Mouse (Mus musculus): ENCODE data around the gene Sympk.

Gene Sympk

DNA sequence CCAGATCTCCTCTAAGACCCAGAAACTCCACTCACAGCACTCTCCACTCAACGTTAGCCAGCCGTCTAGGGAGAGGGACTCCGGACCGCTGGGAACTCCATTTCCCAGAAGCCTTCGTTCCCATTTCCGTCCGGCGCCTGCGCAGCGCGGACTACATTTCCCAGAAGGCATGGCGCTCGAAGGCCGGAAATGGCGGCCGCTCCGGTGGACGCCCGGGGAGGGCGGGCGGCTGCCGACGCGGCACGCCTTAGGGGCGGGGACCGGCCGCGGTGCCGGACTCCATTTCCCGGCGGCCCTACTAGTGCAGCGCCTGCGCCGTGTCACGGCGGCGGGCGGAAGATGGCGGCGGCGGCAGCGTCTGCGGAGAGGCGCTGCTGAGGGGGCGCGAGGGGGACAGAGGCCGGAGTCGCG is at the start of gene Sympk:
Gene Sympk (plus strand): TSS at position 282 of the 411 bp plus-strand sequence.
- peak; percentile 77 for DNase-seq (ENCODE audit: extremely low read depth, low read depth)

DNA sequence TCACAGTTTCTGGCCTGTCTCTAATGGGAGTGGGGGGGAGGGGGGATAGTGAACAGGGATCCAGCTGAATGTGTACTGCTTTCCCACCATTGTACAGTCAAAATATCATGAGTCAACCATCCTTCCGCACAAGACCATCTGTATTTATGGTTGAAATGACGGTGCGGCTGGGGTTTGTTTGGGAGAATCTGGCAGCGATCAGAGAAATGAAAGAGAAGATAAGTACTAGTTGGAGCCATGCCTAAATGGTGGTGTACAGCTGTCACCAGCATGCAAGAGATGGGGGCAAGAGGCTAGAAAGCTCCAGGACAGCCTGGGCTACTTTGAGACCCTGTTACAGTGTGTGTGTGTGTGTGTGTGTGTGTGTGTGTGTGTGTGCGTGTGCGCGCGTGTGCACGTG is 45.8 kb upstream of the Sympk start:
- no peak for DNase-seq (ENCODE audit: extremely low read depth, low read depth)

DNA sequence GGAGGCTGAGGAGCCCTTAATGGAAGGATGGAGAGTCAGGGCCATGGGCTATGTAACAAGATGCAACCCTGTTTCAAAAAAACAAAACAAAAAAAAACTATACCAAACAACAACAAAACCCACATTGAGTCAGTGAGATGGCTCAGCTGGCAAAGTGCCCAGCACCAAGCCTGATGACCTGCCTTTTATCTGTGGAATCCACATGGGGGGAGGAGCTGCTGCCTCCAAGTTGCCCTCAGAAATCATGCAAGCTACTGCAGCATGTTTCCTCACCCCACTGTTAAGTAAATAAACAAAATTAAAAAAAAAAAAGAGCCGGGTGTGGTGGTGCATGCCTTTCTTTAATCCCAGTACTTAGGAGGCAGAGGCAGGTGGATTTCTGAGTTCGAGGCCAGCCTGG is 37.7 kb upstream of the Sympk start:
- no peak for DNase-seq (ENCODE audit: extremely low read depth, low read depth)

DNA sequence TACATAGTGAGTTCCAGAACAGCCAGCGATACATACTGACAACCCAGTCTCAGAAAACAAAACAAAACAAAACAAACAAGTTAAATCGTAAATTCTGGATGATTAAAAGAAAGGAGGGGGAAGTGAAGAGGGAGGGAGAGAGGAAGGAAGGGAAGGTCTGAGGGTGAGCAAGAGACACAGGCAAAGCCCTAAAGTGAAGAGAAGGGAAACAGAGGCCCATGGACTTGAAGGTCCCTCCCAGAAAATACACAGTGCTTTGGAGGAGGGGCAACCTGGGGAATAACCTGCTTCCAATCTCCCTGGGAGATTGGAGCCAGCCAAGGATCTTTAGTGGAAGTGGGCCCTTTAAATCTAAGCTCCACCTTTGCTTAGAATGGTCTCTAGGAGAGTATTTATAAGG is 37.1 kb upstream of the Sympk start, which contains the start of gene Nanos2:
Gene Nanos2 (plus strand): TSS at position 301 of the 400 bp plus-strand sequence.
- no peak for DNase-seq (ENCODE audit: extremely low read depth, low read depth)

DNA sequence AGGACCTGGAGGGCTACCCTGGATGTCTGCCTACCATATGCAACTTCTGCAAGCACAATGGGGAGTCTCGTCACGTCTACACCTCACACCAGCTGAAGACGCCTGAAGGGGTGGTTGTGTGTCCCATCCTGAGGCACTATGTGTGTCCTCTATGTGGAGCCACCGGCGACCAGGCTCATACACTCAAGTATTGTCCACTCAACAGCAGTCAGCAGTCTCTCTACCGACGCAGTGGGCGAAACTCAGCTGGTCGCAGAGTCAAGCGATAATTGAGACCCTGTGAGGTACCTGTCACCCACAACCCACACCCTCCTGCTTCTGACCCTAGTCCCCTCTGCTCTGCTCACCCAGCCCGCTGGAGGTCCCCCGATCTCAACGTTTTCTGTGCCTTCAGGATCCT is 36.4 kb upstream of the Sympk start:
- no peak for DNase-seq (ENCODE audit: extremely low read depth, low read depth)

DNA sequence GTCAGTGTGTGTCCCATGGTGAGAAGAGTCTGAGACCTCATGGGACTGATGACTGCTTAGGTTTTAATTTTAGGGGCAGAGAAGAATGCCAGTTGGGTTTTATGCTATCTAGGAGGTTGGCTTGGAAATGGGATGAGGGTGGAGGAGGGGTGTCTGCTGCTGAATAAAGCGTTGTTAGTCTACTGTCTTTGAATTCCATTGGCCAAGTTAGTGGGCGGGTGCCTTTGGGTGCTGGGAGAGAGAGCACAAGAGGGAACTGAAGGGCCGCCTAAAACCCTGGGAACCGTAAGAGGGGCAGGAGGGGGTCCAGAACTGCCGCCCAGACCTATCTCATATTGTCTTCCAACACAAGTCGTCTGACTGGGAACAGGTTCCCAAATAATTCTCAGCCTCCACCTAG is 35.4 kb upstream of the Sympk start:
- DNase-seq (ENCODE audit: extremely low read depth, low read depth) = no peak

DNA sequence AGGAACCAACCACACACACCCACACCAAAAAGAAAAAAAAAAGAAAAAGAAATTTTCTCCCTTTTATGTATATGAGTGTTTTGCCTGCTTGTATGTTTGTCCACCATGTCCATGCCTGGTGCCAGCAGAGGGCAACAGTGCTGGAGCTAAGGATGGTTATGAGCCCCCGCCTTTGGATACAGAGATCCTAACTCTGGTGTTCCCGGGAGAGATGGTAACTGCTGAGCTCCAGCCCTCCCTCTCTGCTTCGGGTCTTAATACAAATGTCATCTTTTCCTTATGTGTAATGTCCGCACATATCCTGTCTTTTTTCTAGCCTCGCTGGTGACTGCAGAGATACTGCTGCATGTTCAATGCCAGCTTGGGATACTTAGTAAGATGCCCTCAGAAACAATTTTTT is 34.2 kb upstream of the Sympk start:
- DNase-seq (ENCODE audit: extremely low read depth, low read depth) = no peak

DNA sequence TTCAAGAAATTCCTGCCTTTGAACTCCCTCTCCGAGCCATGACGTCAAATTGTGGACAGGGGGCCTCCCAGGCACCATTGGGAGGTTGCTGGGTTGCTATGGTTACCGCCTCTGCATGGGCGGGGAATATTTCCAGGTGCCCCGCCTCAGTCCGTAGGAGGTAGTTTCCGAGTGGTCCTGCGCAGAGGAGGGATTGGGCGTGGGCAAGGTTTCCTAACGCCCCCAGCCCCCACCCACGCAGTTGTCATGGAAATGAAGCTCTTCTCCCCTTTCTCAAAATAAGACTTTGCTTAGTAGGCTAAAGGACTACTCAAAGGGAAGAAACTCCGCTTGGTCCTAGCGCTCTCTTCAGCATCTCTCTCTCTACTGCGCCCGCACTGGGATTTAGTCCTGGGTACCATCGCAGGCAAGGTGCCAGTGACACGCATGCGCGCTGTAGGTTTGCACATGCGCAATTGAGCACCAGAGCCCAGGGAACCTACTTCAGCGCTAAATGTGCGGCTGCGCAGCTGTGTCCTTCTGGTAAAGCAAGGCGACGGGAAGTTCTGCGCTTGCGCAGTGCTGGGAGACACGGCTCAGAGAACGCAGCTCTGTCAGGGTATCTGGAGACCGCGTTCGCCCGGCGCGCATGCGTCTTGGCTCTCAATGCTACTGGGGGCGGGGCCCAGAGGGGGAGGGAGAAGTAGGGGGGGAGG is 33.4 kb upstream of the Sympk start, which contains the start of gene Mypop:
Gene Mypop (plus strand): TSS at position 645 of the 695 bp plus-strand sequence.
- DNase-seq (ENCODE audit: extremely low read depth, low read depth) = peak; percentile 98

DNA sequence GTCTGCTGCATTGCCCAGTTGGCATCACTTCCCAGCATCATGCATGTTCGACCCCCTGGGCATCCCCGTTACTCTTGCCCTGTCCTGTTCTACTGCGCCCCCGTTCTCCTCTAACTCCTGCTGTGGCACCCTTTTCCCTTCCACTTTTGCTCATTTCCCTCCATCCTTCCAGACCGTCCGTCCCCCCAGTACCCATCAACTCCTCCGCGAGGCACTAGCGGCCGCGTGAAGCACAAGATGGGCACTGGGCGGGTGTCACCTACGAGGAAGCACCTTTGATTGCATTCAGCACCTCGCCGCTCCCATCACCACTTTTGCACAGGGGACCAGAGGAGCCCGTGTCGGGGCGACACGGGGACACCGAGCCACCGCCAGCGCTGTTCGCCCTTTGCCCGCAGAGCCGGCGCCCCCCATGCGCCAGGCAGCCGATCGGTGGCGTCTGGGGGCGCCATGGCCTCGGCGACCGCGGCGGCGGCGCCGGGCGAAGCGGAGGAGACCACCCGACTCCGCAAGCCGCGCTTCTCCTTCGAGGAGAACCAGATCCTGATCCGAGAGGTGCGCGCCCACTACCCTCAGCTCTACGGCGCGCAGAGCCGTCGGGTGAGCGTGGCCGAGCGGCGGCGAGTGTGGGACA is 32.4 kb upstream of the Sympk start:
- DNase-seq (ENCODE audit: extremely low read depth, low read depth) = no peak

DNA sequence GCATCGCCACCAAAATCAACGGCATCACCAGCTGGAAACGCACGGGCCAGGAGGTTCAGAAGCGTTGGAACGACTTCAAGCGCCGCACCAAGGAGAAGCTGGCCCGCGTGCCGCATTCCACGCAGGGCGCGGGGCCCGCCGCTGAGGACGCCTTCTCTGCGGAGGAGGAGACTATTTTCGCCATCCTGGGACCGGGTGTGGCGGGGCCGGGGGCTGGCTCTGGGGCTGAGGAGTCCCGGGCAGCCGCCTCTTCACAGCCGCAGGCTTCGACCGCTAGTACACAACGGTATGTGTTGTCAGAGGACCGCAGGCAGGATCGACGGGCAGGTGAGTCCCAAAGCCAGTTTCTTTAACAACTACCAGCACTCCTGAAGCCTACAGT is 31.9 kb upstream of the Sympk start:
- DNase-seq (ENCODE audit: extremely low read depth, low read depth) = no peak

DNA sequence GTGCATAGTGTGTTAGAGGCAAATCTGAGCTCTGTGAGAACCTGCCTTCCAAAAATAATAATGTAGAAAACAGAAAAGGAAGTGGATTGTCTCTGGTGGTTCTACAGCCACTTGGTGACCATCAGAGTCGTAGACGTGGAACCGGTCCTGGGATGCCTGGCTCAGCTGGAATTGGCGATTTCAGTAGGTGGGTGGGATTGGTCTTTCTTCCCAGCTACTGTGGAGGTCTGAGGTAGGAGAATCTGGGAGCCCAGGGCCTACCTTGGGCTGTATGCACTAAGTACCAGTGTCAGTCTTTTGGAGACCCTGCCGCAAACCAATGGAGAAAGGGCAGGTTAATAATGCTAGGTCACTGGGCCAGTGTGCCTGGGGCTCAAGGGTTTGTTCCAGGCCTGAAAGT is 31.1 kb upstream of the Sympk start:
- DNase-seq (ENCODE audit: extremely low read depth, low read depth) = no peak

DNA sequence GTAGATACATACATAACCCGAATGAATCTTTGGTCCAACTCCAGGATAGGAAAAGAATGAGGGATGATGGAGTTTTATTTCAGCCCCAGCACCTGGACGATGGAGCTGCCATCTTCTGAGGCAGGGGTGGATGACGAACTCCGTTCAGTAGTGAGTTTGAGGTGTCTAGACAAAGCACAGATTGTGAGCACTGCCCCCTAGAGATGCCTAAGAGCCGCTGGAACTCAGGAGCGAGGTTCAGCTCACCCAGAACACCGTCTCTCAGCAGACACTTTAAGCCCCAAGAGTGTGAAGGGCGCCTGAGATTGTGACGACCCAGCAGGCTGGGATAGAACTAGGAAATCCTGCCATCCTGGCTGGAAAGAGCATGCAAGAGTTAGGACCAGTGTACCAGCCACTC is 25.3 kb upstream of the Sympk start:
- no peak for DNase-seq (ENCODE audit: extremely low read depth, low read depth)

DNA sequence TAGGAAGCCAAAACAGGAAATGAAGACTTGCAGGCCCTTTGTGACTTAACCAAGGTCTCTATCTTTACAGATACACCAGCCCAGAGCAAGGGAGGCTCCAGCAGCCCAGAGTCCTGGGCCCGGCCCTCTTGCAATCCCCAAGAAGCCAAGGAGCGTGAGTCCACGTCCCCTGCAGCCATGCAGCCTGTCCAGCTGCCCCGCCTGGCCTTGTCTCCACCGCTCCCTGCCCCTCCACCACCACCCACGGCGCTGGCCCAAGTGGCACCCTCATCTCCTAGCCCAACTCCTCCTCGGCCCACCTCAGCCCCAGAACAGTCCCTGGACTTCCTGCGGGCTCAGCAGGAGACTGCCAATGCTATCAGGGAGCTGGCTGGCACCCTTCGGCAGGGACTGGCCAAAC is 23.8 kb upstream of the Sympk start:
- DNase-seq (ENCODE audit: extremely low read depth, low read depth) = no peak

DNA sequence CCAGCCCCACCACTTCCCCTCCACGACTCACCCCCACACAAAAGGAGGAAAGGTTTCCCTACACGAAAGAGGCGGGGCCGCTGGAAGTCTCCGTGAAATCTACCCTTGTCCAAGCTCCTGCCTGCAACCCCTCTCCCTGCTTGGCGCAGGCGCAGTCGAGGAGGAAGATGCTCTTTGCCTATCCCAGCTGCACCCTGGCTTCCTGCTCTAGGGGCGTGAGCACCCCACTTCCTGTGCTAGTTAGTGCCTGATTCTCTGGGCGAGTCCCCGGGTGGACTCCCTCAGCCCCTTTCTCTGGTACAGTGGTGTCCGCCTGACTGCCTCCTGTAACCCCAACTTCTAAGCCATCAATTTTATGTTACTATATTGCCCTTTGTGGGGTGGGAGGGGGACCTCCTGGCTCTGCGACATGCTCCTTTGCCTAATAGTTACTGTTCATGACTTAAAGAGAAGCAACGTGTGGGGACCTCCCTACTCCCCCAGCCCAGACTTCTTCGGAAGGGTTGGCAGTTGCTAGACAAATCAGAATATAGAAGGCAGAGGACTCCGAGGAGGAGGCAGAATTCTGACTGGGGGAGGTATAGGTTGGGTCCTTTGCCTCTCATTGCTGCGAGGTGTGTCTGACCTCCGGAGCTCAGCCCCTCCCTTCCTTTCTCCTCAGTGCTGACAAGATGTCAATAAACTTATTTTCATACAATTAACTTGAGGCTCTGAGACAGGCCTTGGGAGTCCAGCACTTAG is 22.9 kb upstream of the Sympk start:
- DNase-seq (ENCODE audit: extremely low read depth, low read depth) = peak; percentile 85

DNA sequence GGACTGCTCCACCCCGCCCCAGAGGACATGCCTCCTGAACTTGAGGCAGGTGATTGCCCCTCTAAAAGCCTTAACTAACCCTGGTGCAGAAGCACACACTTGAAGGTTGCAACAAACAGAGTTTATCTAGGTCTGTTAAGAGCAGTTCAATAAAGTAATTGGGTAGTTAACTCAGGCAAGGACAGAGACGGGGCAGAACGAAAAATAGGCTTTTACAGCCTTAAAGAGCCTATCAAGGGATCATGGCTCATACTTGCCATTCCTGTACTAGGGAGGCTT is 22.4 kb upstream of the Sympk start:
- no peak for DNase-seq (ENCODE audit: extremely low read depth, low read depth)

DNA sequence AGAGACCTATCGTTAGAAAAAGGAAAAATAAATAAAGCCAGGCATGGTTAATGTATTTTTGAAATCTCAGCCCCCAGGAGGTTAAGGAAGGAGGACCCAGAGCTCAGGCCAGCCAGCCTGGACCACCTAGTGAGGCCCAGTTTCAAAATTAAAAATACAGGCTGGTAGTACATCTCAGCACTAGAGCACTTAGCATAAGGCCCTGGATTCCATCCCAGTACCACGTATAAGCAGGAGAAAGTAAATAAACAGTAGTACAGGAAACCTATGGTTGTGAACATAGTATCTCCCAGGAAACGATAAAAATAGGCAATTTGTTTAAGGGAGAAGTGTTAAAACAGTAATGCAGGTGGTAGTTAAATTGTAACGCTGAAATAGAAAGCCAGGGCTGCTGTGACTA is 22.1 kb upstream of the Sympk start:
- DNase-seq (ENCODE audit: extremely low read depth, low read depth) = no peak

DNA sequence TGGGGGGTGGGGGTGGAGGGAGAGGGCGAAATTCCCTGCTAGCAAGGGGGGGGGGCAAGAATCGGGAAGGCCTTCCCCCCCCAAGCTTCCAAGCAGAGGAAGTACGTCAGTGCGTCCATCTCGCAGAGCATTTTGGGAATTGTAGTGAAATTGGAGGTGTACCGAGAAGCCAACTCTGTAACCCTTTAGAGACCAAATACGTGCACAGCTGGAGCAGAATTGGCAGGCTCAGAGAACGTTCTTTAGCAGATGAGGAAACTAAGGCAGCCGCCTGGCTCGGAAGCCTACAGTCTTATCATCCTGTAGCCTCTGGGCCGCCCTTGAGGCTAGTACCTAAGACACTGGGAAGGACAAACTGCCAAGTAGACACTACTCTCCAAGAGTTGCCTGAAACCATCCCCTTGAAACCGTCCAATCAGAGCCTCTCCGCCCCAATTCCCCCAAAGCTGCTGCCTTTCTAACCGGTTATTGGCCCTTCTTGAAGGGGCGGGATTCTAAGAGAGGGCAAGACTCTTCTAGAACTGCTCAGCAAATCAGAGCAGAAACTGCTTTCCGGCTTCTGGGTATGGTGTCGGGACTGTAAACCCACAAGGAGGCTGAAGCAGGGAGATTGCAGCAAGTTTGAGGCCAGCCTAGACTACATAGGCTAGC is 21.2 kb upstream of the Sympk start:
- peak; percentile 92 for DNase-seq (ENCODE audit: extremely low read depth, low read depth)

DNA sequence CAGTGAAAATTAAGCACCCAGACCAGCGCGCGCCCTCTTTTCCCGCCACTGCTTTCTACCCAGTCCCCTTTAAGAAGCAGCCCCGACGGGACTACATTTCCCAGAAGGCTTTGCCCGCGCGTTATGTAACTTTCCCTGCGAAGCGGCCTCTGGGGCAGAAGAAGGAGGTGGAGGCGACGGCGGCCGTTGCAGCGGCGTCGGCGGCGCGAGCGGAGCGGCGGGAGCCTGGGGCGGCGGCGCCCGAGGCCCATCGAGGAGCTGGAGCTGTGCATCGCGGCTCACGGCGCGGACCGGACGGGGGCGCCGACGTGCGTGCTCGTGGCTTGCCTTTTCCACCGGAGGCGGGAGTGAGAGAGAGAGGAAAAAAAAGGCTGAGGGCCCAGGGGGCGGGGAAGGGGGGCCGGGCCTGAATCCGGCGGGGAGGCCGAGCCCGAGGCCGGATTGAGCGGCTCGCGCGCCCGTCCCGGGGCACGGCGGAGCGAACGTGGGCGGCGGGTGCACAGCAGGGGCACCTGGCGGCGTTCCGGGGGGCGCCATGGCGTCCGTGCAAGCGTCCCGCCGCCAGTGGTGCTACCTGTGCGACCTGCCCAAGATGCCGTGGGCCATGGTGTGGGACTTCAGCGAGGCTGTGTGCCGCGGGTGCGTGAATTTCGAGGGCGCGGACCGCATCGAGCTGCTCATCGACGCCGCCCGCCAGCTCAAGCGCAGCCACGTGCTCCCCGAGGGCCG is 20.1 kb upstream of the Sympk start, which contains the start of gene Irf2bp1:
Gene Irf2bp1 (plus strand): TSS at position 143 of the 729 bp plus-strand sequence.
- DNase-seq (ENCODE audit: extremely low read depth, low read depth) = peak; percentile 73

DNA sequence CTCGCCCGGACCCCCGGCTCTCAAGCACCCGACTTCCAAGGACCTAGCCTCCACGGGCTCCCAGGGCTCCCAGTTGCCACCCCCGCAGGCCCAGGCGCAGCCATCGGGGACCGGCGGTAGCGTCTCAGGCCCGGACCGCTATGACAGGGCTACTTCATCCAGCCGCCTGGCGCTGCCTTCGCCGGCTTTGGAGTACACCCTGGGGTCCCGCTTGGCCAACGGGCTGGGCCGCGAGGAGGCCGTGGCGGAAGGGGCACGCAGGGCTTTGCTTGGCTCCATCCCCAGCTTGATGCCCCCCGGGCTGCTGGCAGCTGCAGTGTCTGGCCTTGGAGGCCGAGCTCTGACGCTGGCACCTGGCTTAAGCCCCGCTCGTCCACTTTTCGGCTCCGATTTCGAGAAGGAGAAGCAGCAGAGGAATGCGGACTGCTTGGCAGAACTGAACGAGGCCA is 19.5 kb upstream of the Sympk start:
- DNase-seq (ENCODE audit: extremely low read depth, low read depth) = no peak

DNA sequence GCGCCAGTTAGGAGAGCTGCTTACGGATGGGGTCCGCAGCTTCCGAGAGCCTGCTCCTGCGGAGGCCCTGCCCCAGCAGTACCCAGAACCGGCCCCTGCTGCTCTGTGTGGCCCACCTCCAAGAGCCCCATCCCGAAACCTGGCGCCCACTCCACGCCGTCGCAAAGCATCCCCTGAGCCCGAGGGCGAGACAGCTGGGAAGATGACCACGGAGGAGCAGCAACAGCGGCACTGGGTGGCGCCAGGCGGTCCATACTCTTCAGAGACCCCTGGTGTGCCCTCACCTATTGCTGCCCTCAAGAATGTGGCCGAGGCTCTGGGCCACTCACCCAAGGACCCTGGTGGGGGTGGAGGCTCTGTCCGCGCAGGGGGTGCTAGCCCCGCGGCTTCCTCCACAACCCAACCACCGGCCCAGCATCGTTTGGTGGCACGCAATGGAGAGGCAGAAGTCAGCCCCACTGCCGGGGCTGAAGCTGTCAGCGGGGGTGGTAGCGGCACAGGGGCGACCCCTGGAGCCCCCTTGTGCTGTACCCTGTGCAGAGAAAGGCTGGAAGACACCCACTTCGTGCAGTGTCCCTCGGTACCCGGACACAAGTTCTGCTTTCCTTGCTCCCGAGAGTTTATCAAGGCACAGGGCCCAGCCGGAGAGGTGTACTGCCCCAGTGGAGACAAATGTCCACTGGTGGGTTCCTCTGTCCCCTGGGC is 18.6 kb upstream of the Sympk start:
- DNase-seq (ENCODE audit: extremely low read depth, low read depth) = no peak

DNA sequence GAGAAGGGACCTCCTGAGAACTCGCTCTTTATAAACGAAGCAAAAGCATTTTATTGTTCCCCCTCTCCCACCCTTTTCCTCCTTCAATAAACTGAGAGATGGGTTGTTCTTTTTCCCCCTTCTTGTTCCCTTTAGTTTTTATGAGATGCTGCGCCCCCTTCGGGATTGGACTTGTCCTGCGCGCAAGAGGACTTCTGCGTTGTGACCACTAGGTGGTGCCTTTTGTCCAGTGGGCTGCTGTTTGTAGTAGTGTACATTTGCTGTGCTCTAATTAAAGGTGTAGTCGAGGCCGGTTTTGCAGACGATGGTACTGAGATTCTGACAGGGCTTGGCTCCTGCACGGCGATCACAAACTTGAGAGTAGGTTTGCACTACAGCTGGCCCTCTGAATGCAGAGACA is 17.7 kb upstream of the Sympk start:
- peak; percentile 81 for DNase-seq (ENCODE audit: extremely low read depth, low read depth)
